Mouse (Mus musculus) ovary, postnatal 14 days (tissue): Measurements from ENCODE around the gene Asic4.
A peak's percentile ranks its signal among the peaks of the same experiment; 100 is the strongest.

Experiments
- DNase-seq: peaks from one replicate; pipeline ENCODE4 v3.0.0; 2022; ENCODE audit warnings: low spot score

The Asic4 gene

DNA sequence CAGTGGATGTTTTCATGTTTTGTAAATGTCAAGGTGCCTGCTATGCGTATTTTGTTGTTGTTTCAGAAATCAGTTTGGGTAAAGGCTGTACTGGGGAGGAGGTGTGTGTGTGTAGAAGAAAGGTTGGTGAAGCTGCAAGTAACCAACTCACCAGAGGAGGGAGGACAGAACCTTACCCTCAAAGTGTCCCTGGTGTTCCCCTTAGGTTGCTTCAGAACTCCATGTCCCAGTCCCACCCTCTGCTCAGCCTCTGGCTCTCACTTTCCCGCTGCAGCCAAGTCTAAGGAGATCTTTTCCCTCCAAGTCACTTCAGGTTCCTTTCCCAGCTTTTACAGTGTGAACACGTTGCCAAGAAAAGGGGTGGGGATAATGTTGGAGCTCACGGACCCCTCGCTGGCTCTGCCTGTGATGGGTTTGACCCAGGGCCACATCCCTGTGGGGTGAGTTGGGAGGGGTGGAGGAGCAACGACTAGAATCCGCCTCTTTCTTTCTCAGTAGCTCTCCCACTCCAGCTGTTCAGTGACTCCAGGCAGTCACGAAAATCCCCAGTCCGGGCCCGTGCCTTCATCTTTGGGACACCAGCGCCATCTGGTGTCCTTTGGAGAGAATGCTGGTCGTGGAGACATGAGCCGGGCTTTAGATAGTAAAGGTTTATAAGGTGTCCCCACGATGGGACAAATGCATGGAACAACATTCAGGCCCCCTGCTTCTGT is 17.1 kb downstream of the Asic4 start:
- peak; percentile 79 for DNase-seq

DNA sequence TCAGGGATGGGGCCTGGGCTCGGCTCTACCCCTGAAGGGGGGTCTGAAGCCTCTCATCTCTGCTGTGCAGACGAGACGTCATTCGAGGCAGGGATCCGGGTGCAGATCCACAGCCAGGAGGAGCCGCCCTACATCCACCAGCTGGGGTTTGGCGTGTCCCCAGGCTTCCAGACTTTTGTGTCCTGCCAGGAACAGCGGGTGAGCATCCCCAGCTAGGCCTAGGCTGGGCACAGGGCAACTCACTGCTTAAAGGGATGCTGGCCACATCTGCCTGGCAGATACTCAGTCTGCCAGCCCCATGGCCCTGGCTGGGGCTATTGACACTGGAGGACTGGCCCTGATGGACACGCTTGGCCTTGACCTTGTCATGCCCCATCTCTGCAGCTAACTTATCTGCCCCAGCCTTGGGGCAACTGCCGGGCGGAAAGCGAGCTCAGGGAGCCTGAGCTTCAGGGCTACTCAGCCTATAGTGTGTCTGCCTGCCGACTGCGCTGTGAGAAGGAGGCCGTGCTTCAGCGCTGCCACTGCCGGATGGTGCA is 19.1 kb downstream of the Asic4 start:
- no peak for DNase-seq

DNA sequence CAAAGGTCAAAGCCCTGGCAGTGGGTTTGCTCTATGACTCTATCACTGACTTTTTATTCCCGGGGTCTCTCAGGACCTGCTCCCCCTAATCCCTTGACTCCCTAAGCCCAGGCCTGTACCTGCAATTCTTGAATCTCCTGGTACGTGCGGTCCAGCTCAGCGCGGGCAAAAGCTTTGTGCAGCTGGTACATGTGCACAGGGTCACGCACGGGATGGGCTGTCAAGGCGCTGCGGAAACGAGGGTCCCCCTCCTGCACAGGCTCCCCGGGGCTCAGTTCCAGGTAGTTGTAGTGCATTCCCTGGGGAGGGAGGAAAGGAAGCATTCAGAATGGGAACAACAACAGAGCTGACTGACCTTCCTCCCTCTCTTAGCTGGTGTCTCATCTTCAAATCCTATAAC is 26.2 kb downstream of the Asic4 start:
- no peak for DNase-seq

DNA sequence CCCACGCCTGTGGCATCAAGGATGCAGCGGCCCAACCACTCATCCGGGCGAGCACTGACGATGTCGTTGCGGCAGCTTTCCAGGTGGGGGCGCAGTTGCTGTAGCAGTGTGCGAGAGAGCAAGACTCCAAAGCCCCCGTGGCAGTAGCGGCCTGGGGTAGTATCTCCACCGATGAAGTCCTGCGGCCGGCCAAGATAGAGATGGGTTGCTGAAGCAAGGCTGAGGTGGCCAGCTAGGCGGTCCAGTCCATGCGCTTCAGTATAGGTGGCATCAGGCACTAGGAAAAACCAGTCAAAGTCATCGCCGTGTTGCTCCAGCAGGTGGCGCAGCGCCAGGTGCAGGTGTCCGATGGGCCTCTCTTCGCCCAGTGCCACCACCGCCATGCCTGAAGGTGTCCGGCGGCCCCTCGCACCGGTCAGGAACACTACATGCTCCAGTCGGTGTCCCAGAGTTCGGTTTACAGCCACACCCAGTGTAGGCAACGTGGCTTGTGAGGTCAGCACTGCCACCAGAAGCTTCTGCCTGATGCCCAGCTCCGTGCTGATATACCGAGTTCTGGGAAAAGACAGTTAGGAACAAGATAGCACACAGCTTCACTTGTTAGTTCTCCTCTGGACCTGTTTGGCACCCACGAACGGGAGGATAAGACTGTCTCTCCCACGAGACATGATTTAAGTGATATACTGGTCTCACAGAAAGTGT is 27.2 kb downstream of the Asic4 start:
- peak; percentile 76 for DNase-seq

DNA sequence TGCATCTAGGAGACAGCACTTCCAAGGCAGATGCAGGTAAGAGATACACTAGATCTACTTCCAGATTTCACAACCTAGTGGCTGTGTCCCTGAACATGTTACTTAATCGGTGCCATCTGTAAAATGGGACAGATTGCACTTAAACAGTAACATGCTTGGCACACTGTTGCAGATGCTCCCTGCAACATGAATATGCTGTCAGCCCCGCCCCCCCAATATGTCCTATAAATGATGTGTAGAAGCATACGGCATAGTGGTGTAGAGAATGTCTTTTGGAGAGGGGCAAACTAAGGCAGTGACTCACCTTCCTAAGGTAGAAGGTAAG is 27.7 kb downstream of the Asic4 start:
- no peak for DNase-seq

DNA sequence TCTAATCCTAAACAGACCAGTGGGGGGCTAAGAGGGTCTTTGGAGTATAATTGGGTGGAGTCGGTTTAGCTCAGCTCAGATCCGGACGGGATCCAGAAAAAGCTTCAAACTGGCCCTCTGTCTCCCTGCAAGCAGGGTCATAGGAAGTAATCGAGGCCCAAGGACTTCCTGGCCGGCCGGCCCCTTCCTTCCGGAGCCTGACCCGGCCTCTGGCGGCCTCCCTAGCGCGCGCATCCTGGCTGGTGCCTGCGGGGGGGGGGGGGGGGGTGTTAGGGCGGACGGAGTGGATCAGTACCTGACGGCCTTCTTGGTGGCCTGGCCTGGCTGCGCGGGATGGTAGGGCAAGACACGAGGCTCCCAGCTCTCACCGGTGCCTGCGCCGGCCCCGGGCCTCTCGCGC is 28.3 kb downstream of the Asic4 start:
- DNase-seq: no peak

DNA sequence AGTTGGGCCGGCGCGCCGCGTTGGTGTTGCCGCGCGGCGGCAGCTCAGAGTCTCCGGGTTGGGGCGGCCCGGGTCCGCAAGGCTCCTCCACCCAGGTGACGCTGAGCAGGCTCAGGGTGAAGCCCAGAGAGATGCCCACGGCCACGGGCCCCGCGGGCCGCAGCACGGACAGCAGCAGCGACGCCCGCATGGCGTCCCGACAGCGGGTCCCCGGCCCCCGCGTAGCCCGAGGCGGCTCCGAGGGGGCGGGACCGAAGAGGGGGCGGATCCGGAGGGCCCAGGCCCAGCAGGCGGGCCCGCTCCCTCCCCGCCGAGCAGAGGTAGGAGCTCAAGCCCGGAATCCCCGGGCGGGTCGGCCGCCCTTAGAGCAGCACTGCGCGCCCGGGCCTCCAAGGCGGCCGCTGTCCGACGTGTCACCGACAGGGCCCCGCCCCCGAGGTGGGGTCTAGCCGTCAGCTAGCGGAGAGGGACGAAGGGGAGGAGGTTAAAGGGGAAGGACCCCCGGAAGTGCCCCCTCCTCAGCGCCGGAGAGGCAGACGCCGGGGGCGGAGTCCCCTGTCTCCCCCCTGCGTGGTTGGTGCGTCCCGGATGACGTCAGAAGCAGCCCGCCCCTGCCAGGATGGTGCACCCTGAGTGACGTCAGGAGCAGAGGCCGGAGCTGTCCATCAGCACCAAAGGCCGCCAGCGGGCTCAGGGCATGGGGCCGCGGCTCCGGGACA is 28.8 kb downstream of the Asic4 start, which contains the start of the genes Chpf and Tmem198:
TSS of gene Chpf (minus strand) at position 392 of the 719 bp plus-strand sequence.
TSS of gene Tmem198 (plus strand) at position 617 of the 719 bp plus-strand sequence.
- DNase-seq: peak; percentile 97

DNA sequence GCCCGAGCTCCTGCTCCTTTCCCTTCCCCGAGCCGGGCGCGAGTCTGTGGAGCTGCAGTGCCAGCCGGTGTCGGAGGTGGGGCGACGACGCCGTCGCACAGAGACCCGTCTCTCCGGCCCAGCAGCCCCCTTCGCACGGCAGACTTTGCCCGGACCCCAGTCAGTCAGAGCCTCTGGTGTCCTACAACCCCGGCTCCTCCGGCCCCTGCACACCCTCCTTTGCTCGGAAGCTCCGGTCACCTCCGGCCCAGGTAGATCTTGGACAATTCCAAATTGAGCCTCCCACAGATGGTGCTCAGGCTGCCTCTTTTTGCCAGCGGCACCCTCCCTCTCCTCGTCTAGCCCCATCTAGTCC is 29.4 kb downstream of the Asic4 start:
- DNase-seq: no peak

DNA sequence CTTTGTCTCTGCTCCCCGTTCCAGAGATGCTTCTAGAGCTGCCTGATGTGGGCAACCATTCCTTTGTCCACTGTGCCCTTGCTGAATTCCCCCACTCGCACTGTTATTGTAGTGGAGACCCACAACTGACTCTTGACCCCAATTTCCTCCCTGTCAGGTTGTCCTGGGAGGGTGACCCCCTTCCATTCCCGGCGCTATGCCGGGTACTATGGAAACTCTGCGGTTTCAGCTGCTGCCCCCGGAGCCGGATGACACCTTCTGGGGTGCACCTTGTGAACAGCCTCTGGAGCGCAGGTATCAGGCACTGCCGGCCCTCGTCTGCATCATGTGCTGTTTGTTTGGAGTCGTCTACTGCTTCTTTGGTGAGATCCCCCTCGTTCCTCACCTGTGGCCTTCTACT is 29.8 kb downstream of the Asic4 start:
- DNase-seq: no peak

DNA sequence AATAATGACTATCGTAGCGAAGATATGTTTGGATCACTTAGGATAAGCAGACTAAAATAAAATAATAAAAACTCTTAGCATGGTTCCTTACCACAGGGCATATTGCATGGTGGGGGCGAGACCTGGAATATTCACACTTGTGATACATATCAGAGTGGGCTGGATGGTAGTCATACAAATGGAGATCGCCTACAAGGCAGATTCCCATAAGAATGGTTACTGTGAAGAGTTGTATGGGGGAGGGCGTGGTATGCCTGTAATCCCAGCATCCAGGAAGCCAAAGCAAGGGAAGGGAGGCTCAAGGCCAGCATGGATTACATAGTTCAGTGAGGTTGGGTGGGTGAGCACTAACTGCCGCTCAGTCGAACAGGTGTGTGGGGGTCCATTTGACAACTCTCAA is 30.5 kb downstream of the Asic4 start:
- DNase-seq: no peak

DNA sequence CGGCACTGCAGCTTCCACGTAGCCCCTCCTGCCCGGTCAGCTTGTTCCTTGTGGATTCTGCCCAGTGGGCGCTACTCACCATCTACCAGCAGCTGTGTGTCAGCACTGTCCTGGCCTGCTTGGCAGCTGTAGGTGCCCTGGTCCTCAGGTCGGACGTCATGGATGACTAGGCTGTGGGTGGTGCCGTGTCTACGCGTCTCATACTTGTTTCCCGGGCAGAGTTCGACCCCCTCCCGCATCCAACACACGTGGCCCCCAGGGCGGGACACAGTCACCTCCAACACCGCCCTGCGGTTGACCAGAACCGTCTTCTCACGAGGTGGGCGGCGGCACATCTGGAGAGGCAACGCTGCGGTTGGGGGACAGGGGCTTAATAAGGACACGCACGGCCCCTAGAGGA is 36.3 kb downstream of the Asic4 start:
- DNase-seq: no peak

DNA sequence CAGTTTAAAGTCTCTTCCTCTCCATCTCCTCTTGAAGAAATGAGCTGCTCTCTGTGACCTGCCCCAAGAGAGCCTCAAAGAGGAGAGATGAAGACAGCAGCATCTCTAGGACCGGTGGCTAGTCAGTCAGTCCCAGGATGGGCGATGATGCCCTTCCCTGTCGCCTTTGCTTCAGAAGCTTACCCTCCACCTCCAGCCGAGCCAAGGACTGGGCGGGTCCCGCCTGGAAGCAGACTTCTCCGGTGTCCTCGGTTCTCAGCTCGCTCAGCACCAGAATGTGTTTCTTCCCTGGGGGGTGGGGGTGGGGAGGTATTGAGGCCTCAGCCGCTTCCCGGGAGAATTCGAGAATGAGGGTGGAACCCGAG is 36.8 kb downstream of the Asic4 start:
- DNase-seq: no peak

DNA sequence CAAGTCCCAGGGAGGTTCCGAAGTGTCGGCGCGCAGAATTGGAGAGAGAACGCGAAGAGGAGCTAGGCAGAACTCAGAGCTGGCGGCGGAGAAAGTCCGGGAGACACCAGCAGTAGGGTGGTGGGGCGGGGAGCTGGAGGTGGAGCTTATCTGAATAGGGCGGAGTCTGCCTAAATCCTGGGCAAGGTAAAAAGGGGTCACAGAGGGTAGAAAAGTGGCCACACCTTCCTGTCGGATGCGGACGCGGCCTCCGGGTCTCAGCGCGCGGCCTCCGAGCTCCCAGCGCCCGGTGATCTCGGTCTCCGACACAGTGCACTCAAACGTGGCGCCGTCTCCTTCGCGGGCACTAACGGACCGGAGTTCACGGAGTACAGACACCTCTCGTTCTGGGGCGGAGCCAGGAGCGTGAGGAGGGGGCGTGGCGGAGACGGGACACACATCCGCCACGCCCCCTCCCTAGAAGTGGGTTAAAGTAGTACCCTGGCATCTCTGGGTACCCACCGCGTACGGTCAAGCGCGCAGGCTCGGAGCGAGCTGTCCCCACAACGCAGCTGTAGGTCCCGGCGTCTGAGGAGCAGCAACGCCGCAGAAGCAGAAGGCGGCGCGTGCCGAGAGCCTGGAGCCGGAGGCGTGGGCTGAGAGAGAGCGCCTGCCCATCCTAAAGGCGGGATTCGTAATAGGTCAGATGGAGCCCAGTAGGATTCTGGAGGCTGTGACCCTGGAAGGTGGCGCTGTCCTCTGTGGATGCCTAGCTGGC is 37.3 kb downstream of the Asic4 start:
- DNase-seq: peak; percentile 53

DNA sequence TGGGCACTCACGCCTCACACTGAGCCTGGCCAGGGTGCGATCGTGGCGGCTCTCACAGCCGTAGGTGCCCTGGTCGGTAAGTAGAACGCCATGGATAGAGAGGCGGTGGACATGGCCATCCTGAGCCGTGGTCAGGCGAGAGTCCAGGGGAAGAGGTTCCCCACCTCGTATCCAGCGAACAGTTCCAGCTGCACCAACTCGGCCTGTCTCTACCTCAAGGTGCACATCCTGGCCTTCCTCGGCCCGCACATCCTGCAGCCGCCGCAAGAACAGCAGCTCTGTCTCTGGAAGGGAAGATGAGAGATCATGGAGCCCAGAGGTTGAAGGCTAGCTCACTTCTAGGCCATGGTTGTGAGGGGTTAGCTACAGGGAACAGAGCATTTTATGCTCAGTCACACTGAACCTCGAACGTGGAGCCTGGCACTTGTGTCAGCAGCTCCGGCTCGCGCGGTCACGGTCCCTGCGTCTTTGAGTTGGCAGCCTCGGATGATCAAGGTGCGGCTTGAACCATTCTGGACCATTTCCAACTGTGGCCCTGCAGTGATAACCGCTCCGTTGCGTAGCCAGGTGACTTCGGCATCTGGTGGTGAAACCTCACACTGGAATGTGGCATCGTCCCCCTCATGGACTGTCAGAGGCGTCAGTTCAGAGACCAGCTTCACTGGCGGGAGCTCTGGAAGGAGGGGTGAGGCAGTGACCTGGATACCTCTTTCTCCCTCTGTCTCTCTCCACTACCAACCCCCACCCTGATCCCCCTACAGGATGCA is 40.7 kb downstream of the Asic4 start:
- DNase-seq: no peak

DNA sequence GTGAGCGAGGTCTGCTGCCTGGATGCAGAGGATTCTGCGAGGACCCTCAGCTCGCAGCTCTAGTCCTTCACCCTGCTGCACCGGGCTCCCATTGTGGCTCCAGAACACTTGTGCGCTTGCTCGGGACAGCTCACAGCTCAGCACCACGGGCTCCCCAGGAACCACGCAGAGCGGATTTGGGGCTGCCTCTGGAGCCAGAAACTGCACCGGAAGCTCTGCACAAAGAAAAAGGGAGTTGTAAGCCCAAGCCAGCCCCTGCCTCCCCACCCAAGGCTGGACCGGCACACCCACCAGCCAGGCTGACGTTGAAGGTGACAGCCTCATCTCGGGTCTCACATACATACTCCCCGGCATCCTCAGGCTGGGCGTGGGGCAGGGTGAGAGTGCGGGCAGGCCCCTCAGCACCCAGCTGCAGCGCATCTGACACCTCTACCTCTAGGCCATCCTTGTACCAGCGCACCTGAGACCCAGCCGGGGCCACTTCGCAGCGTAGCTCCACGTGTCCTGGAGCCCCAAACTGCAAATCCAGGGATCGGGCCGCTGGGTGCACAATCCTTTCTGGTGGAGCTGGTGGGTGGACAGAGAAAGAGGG is 42.4 kb downstream of the Asic4 start:
- DNase-seq: no peak

DNA sequence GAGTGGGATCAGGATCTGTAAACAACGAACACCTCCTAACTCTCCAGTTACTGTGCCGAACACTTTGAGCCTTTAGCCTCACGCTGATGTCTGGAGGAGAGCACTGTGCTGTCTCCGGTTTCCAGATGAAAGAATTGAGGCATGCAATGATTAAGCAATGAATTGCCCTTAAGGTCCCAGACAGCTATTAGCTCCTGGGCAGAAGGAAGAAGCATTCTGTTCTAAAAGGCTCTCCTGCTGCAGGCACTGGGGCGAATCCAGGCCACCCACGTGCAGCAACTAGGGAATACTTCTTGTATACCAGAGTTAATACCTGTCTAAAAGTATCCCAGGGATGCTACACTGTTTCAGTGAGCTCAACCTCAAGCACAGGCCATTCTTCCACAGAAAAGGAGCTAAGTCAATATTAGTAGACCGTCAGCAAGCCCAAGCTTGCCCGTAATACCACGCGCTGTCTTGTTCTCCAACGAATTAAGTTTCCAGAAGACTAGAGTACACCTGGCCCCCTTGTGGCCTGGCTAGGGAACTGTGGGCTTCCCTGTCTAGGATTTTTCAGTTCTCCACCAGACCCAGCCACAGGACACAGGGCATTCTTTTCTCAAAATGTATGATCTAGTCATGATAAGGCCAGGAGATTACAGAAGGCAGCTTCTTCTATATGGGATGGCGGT is 44.8 kb downstream of the Asic4 start:
- DNase-seq: no peak

DNA sequence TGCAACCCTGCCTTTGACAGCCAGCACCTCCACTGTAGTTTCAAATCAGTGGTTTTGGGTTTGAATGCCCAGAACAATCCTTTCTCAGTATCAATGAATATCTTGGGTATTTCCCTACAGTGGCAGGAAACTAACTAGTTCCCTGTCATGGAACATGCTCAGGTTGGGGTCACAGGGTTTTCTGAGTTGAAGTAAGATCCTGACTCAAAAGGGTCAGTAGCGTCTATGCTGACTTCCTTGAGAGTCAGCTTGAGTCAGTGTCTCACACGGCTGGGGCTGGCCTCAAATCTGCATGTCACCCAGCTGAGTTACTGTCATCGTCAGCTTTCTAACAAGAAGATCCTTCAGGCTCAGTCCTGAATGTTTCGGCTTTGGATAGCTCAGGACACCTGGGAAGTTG is 48.7 kb downstream of the Asic4 start:
- no peak for DNase-seq

DNA sequence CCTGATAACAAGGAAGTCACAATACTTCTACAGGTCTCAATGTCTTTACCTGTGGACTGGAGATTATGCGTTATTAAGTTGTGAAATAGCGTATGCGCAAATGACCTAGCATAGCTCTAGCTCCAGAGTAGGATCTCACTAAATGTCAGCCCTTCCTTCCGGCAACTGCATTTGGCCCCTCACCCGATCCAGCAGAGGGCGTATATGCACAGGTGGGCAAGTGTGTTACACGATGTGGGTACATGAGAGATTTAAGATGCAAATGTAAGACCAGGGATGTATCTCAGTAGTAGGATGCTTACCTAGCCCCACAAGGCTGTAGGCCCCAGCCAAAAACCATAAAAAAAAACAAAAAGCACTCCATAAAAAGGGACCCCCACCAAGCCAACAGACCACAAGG is 49.2 kb downstream of the Asic4 start:
- no peak for DNase-seq

DNA sequence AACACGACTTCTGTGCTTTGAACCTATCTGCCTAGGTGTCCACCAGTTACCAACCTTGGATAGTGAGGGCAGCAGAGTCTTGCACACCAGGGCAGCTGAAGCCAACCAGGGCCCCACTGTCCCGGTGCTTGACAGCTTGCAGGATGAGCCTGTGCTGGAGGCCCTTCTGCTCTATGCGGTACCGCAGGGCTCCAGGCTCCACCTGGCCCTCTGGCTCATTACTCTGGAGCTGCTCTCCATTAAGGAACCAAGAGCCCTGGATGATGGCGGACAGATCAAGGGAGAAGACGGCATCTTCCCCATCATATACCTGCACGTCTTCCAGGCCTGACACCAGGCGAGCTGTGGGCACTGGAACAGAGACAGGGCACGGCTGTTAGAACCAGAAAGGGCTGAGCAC is 51.7 kb downstream of the Asic4 start:
- DNase-seq: no peak

DNA sequence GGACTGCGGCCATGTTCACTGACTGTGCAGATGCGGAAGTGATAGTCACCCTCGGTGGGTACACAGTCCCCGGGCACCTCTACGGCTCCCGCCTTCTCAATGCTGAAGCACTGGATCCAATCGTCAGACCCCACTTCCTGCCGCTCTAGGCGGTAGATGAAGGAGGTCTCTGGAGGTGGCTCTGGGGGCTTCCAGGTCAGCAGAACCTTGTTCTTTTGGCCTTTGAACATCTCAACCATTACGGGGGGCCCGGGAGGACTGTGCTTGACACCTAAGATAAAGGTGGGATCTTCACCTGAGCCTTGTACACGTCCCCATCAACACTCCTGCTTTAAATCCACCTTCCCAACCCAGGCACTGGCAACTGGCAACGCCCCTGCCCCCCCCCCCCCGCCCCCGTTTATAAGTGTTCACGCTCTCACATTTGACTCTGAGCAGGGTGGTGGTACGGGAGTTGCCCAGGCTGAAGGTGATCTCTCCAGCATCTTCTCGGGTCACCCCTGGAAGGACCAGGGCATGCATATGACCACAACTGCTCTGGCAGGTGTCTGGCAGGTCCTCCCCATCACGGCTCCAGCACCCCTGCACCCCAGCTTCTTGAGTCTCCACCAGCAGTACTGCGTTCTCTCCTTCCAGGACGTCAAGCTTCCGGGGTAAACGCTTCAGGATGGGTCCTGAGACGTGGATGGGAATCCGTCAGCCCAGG is 52.9 kb downstream of the Asic4 start:
- DNase-seq: no peak
